Mouse (Mus musculus) megakaryocyte, embryonic 14.5 days (primary cell): Measurements from ENCODE around the gene Tmem132c. TPM values are rescaled to one million over a fixed set of nuclear protein-coding genes. Genes with fewer than 3 reads are reported as not detected.

Experiments
- H3K27me3 ChIP-seq: replicated peaks from 2 replicates; pipeline ENCODE3; 2012; ENCODE audit warnings: inconsistent platforms
- H3K36me3 ChIP-seq: replicated peaks from 2 replicates; pipeline ENCODE3; 2012; ENCODE audit warnings: low read length, inconsistent platforms, mixed read lengths
- H3K4me1 ChIP-seq: 2 replicates; pipeline ENCODE4 v1.6.1; 2012; ENCODE audit warnings: inconsistent platforms
- H3K4me3 ChIP-seq: replicated peaks from 2 replicates; pipeline ENCODE3; 2012; ENCODE audit warnings: moderate library complexity, mild to moderate bottlenecking, inconsistent platforms
- H3K9me3 ChIP-seq: 2 replicates; pipeline ENCODE4 v1.6.1; 2012; ENCODE audit warnings: inconsistent platforms
- FLI1 ChIP-seq: IDR thresholded peaks from 2 replicates; pipeline ENCODE4 v1.6.1; 2012; ENCODE audit warnings: low read length, inconsistent platforms, mixed read lengths
- GATA1 ChIP-seq: IDR thresholded peaks from 3 replicates; pipeline ENCODE4 v1.6.1; 2012; ENCODE audit warnings: mixed read lengths, low read length, inconsistent platforms, borderline replicate concordance
- polyA plus RNA-seq: library from polyadenylated mRNA; stranded (reverse); fragments of >175 nt; gene quantifications from 2 replicates; pipeline ENCODE4 v1.2.3, GENCODE M21; 2012; ENCODE audit warnings: low replicate concordance; ENCODE audit not compliant: insufficient read depth

Tmem132c gene
- polyA plus RNA-seq, 1 experiment = not detected

DNA sequence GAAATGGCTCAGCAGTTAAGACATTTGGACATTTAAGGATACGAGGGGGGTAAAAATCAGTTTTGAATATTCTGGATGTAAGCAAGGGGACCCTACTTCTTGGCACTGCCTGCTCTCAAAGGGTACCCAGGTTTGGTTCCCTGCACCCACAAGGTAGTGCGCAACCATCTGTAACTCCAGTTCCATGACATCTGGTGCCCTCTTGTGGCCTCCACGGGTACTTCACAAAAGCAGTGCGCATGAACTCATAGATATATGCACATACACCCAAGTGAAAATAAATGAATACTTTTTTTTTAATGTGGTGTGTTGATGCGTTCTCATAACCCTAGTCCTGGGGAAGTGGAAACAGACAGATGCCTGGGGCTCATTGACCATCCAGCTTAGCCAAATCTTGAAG lies 149.6 kb downstream of the Tmem132c start:
- no peaks in the 10 kb centered on the region for H3K4me1 ChIP-seq
- H3K27me3 ChIP-seq = no peaks in the 10 kb centered on the region
- peaks cover 67% of the 10 kb centered on the region for H3K9me3 ChIP-seq
- no peak for TF ChIP-seq FLI1
- TF ChIP-seq GATA1 = no peak
- H3K4me3 ChIP-seq = peak overlapping the region; percentile 55
- no peaks in the 10 kb centered on the region for H3K36me3 ChIP-seq

DNA sequence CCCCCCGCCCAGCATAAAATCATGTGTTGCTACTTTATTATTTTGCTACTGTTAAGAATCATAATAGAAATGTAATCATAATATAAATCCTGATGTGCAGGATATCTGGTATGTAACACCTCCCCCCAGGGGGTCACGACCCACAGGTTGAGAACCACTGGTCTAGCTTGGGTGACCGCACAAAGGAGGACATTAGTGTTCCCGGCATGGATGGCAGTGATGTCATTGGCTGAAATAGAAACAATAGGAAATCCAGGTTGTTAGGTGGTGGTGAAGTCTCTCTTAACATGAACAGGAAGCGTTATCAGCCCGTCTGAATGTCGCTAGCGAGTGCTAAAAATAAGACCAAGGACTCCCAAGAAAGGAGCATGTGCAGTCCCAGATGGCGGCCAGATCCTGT lies 155.3 kb downstream of the Tmem132c start:
- Histone ChIP-seq H3K4me3 (no peak overlapping the region), H3K27me3 (no peaks in the 10 kb centered on the region), H3K9me3 (peaks cover 70% of the 10 kb centered on the region), H3K4me1 (no peaks in the 10 kb centered on the region), H3K36me3 (no peaks in the 10 kb centered on the region)
- no peak for TF ChIP-seq GATA1

- no peak overlapping the region for H3K4me3 ChIP-seq
- no peaks in the 10 kb centered on the region for H3K36me3 ChIP-seq
- H3K4me1 ChIP-seq = no peaks in the 10 kb centered on the region
- TF ChIP-seq GATA1 = no peak
- TF ChIP-seq FLI1 = no peak
- H3K27me3 ChIP-seq = no peaks in the 10 kb centered on the region
- H3K9me3 ChIP-seq = peaks cover 70% of the 10 kb centered on the region
Observed at GRCm38 (mm10) chr5:127398010-127398409, 156.4 kb downstream of the Tmem132c start.

DNA sequence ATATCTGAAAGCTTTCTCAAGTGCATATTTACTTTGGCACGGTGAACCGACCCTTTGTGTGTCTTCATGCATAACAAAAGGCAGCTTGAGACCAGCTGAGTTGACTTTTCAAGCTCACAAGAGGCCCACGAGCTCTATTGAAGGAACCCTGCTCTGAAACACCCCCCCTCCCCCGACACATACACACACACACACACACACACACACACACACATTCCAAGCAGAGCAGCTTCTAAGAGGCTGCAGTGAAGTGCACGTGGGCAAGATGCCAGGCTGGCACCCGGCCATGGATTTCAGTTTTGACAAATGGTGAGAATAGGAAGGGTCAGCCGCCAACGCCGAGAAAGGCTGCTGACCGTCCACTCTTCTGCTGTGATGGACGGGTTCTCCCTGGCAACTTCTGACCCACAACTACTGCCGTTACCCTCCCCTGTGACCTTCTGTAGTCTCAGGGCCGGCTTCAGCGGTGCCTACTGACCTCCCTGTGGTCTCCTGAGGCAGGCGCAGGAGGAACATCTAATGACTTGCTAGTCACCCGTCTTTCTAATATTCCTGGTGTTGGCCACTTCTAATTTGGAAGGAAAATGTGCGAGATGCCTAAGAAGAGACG lies 163.9 kb downstream of the Tmem132c start:
- no peaks in the 10 kb centered on the region for H3K4me1 ChIP-seq
- peaks cover 89% of the 10 kb centered on the region for H3K9me3 ChIP-seq
- H3K27me3 ChIP-seq = no peaks in the 10 kb centered on the region
- no peak for TF ChIP-seq GATA1
- no peak for TF ChIP-seq FLI1
- H3K4me3 ChIP-seq = no peak overlapping the region
- no peaks in the 10 kb centered on the region for H3K36me3 ChIP-seq

DNA sequence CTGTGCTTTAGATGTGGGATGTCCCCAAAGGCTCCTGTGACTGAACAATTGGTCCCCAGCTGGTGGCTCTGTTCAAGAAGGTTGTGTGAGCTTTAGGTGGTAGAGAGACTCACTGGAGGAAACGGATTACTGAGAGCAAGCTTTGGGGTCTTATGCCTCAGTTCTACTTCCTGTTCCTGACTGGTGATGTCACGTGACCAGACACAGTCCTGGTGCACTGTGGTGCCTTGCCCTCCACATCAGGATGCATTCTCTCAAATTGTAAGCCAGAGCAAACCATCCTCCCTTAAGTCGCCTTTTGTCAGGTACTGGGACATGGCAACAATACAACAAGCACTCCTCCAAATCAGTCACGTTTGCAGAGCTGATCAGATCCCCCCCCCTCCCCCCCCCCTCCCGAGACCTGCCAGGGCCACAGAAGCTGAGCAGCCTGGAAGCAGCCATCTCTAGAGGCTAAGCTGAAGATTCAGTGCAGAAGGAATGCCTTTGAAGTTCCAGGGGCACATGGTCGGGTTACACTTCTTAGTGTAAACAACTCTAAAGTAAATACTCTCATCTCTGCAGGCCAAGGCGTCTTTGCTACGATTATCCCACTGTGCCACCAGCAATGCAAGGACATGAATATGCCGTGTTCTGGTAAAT lies 164.5 kb downstream of the Tmem132c start:
- TF ChIP-seq GATA1 (no peak), FLI1 (no peak)
- Histone ChIP-seq H3K9me3 (peaks cover 88% of the 10 kb centered on the region), H3K4me1 (no peaks in the 10 kb centered on the region), H3K36me3 (no peaks in the 10 kb centered on the region), H3K27me3 (no peaks in the 10 kb centered on the region), H3K4me3 (peak overlapping the region; percentile 42)

- Histone ChIP-seq H3K4me3 (no peak overlapping the region), H3K27me3 (no peaks in the 10 kb centered on the region), H3K4me1 (no peaks in the 10 kb centered on the region), H3K36me3 (no peaks in the 10 kb centered on the region), H3K9me3 (peaks cover 93% of the 10 kb centered on the region)
- no peak for TF ChIP-seq GATA1
- TF ChIP-seq FLI1 = no peak
Observed at GRCm38 (mm10) chr5:127416536-127416935, 174.9 kb downstream of the Tmem132c start.

DNA sequence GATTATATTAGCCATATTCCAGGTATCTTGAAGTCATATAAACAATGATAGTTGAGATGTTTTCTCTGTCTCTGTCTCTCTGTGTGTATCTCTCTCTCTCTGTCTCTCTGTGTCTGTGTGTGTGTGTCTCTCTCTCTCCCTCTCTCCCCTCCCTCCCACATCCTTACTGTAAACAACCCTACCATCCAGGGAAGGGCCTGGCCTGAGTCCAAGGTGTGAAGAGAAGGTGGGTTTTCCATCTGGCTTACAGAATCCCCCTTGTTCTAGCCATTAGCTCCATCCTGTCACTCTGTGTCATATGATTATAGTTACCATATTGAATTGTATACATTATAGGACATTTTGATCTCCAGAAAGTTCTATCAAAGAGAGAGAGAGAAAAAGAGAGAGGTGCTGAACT lies 182.3 kb downstream of the Tmem132c start:
- Histone ChIP-seq H3K9me3 (peaks cover 63% of the 10 kb centered on the region), H3K4me3 (no peak overlapping the region), H3K4me1 (no peaks in the 10 kb centered on the region), H3K27me3 (no peaks in the 10 kb centered on the region), H3K36me3 (no peaks in the 10 kb centered on the region)
- TF ChIP-seq FLI1 = no peak
- no peak for TF ChIP-seq GATA1

GRCm38 (mm10) chr5:127429124-127429523 lies 187.5 kb downstream of the Tmem132c start:
- no peaks in the 10 kb centered on the region for H3K4me1 ChIP-seq
- no peak for TF ChIP-seq FLI1
- TF ChIP-seq GATA1 = no peak
- no peaks in the 10 kb centered on the region for H3K27me3 ChIP-seq
- peaks cover 70% of the 10 kb centered on the region for H3K9me3 ChIP-seq
- no peak overlapping the region for H3K4me3 ChIP-seq
- H3K36me3 ChIP-seq = no peaks in the 10 kb centered on the region

DNA sequence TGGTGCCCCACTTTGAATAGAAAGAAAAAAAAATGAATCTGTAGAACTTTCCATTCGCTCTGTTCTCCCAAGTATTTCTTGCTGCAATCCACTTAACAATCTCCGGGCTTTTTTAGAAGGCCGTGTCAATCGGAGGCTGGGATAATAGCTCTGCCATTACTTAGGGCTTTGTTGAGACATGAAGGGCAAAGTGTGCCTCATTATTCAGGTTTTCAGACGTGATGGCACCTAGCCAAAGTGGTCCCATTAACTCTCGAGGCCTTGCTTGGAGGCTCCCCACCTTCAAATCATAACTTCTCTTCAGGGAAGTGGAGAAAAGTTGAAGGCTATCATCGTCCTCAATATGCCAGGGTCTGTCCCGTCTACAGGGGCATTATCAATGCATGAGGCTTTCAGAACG lies 190.0 kb downstream of the Tmem132c start:
- H3K9me3 ChIP-seq = peaks cover 78% of the 10 kb centered on the region

DNA sequence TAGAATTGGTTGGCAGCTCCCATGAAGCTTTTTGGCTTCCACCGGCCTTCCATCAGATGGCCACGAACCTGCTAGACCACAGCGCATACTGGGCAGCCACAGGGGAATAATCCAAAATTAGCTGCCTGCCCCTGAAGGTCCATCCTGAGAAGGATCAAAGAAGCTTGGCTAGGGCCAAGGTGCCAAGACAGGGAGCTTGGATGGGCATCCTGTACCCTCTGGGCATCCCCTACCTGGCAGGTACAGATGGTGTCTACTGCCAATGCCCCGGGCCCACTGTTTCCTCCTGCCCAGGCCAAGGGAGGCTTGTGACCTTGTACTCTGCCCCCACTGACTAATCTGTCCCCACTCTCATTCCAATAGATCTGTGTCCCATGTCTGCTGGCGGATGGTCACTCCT lies 195.2 kb downstream of the Tmem132c start:
- peaks cover 89% of the 10 kb centered on the region for H3K9me3 ChIP-seq
- no peaks in the 10 kb centered on the region for H3K27me3 ChIP-seq
- H3K4me1 ChIP-seq = no peaks in the 10 kb centered on the region
- no peaks in the 10 kb centered on the region for H3K36me3 ChIP-seq
- TF ChIP-seq GATA1 (no peak), FLI1 (no peak)
- no peak overlapping the region for H3K4me3 ChIP-seq

More for the DNA sequence above, 190.0 kb downstream of the Tmem132c start:
- TF ChIP-seq GATA1 (no peak), FLI1 (no peak)
- H3K4me3 ChIP-seq = no peak overlapping the region
- H3K27me3 ChIP-seq = no peaks in the 10 kb centered on the region
- H3K36me3 ChIP-seq = no peaks in the 10 kb centered on the region
- H3K4me1 ChIP-seq = no peaks in the 10 kb centered on the region
